Mouse (Mus musculus): ENCODE measurements around the gene Gm44503.

DNA sequence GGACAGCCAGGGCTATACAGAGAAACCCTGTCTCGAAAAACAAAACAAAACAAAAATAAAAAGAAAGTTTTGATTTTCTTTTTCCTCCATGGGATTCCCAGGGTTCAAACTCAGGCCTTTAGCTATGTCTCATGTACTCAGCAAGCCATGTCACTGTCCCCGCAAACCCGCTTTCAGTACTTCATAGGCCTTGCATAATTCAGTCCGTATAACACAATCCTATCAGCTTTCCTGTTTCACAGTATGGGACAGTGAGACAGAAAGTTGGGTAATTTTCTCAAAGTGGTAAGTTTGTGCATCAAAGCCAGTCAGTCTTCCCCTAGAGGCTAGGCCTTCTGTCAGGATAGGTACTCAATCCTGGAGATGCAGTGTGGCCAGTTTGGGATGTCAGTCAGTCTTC lies 100.6 kb downstream of the Gm44503 start:
- TF ChIP-seq CTCF (IDR thresholded peaks at IDR 0.05; ENCODE audit: extremely low read depth, insufficient read length, insufficient replicate concordance, low read depth, low read length) (no peak), POLR2A (IDR thresholded peaks at IDR 0.05; ENCODE audit: low read depth, low read length) (no peak)

Data from small intestine, adult 2 months (tissue).